Mouse (Mus musculus) heart, embryonic 10.5 days (tissue): ENCODE data around the gene Taf3. TPM values are rescaled to one million over a fixed set of nuclear protein-coding genes. Genes with fewer than 3 reads are reported as not detected.
A peak's percentile ranks its signal among the peaks of the same experiment; 100 is the strongest.

Experiments used
- DNase-seq: peaks from one replicate; pipeline ENCODE4 v3.0.0-alpha.2; 2017; ENCODE audit warnings: low spot score
- H3K27ac ChIP-seq: fragments of 300-500 bp; sonication (generic); 2 replicates; pipeline ENCODE4 v1.5.1; 2016; ENCODE audit warnings: mild to moderate bottlenecking
- H3K27me3 ChIP-seq: fragments of 300-500 bp; sonication (generic); 2 replicates; pipeline ENCODE4 v1.6.1; 2016; ENCODE audit warnings: mild to moderate bottlenecking; ENCODE audit not compliant: poor library complexity, insufficient read depth, severe bottlenecking
- H3K36me3 ChIP-seq: fragments of 300-500 bp; sonication (generic); 2 replicates; pipeline ENCODE4 v1.6.1; 2016; ENCODE audit warnings: mild to moderate bottlenecking, moderate library complexity
- H3K4me1 ChIP-seq: fragments of 300-500 bp; sonication (generic); 2 replicates; pipeline ENCODE4 v1.6.1; 2016; ENCODE audit warnings: mild to moderate bottlenecking
- H3K4me3 ChIP-seq: fragments of 300-500 bp; sonication (generic); 2 replicates; pipeline ENCODE4 v1.5.1; 2016; ENCODE audit warnings: mild to moderate bottlenecking, moderate library complexity
- H3K9me3 ChIP-seq: fragments of 300-500 bp; sonication (generic); 2 replicates; pipeline ENCODE4 v1.6.1; 2016; ENCODE audit warnings: mild to moderate bottlenecking, moderate library complexity
- WGBS: fragments of 180-500 bp; shearing (Covaris S2); methylation state at CpG from one replicate; pipeline ENCODE4 v1.1.7; 2016; 5-methylcytosine and 5-hydroxymethylcytosine counted together
- polyA plus RNA-seq: library from polyadenylated mRNA; unstranded; fragments of >200 nt; fragmentation: Nextera tagmentation; extraction: Ambion mirVana; gene quantifications from 2 replicates; pipeline ENCODE4 v1.2.1, GENCODE M21; 2016

Taf3 gene
- polyA plus RNA-seq, 1 experiment from 2014 or later: 12.2 TPM

GRCm38 (mm10) chr2:9926905-9927283 is 121.5 kb downstream of the Taf3 start:
- DNase-seq: no peak
- Histone ChIP-seq H3K4me3 (no peak overlapping the region), H3K4me1 (peaks cover 8% of the 10 kb centered on the region; the same call in 1 of the 2 replicates), H3K27ac (no peak overlapping the region), H3K27me3 (no peaks in the 10 kb centered on the region), H3K9me3 (no peaks in the 10 kb centered on the region), H3K36me3 (no peaks in the 10 kb centered on the region; the same call in 1 of the 2 replicates)
- 83% methylated on average over 4 of the region's 4 CpGs for WGBS

GRCm38 (mm10) chr2:9926194-9926904 is 122.0 kb downstream of the Taf3 start:
- Histone ChIP-seq H3K9me3 (no peaks in the 10 kb centered on the region), H3K27ac (no peak overlapping the region), H3K27me3 (no peaks in the 10 kb centered on the region), H3K36me3 (no peaks in the 10 kb centered on the region; the same call in 1 of the 2 replicates), H3K4me3 (no peak overlapping the region), H3K4me1 (peaks cover 8% of the 10 kb centered on the region; the same call in 1 of the 2 replicates)
- 51% methylated on average over 7 of the region's 7 CpGs for WGBS
- no peak for DNase-seq

GRCm38 (mm10) chr2:9918691-9919471 is 129.5 kb downstream of the Taf3 start:
- Histone ChIP-seq H3K4me1 (peaks cover 13% of the 10 kb centered on the region; the same call in 1 of the 2 replicates), H3K36me3 (peaks cover 16% of the 10 kb centered on the region), H3K9me3 (no peaks in the 10 kb centered on the region), H3K4me3 (no peak overlapping the region), H3K27me3 (no peaks in the 10 kb centered on the region), H3K27ac (no peak overlapping the region)
- DNase-seq: no peak
- WGBS: 76% methylated on average over 17 of the region's 17 CpGs

- Histone ChIP-seq H3K4me1 (peaks cover 19% of the 10 kb centered on the region), H3K36me3 (peaks cover 16% of the 10 kb centered on the region), H3K27ac (no peak overlapping the region), H3K4me3 (no peak overlapping the region), H3K27me3 (no peaks in the 10 kb centered on the region), H3K9me3 (no peaks in the 10 kb centered on the region)
- DNase-seq: no peak
- 88% methylated on average over 9 of the region's 9 CpGs for WGBS
Measured at GRCm38 (mm10) chr2:9917602-9918001, 130.8 kb downstream of the Taf3 start.

- 2% methylated on average over 11 of the region's 11 CpGs for WGBS
- Histone ChIP-seq H3K36me3 (no peaks in the 10 kb centered on the region), H3K27me3 (no peaks in the 10 kb centered on the region; the same call in 1 of the 2 replicates), H3K4me3 (peak overlapping the region; percentile 52), H3K27ac (peak overlapping the region; percentile 0; the same call in 1 of the 2 replicates), H3K9me3 (no peaks in the 10 kb centered on the region), H3K4me1 (peaks cover 6% of the 10 kb centered on the region; the same call in 1 of the 2 replicates)
- no peak for DNase-seq
Measured at GRCm38 (mm10) chr2:9905995-9906394, 142.4 kb downstream of the Taf3 start.

- Histone ChIP-seq H3K9me3 (no peaks in the 10 kb centered on the region), H3K36me3 (no peaks in the 10 kb centered on the region), H3K27ac (no peak overlapping the region), H3K27me3 (peaks cover 11% of the 10 kb centered on the region), H3K4me1 (peaks cover 6% of the 10 kb centered on the region; the same call in 1 of the 2 replicates), H3K4me3 (no peak overlapping the region)
- WGBS: 46% methylated on average over 14 of the region's 14 CpGs
- DNase-seq: no peak
Measured at GRCm38 (mm10) chr2:9903854-9904560, 144.4 kb downstream of the Taf3 start.

- no peaks in the 10 kb centered on the region for H3K36me3 ChIP-seq
- H3K4me3 ChIP-seq: no peak overlapping the region
- no peak for DNase-seq
- 15% methylated on average over 8 of the region's 8 CpGs for WGBS
- peaks cover 72% of the 10 kb centered on the region for H3K27me3 ChIP-seq
- H3K9me3 ChIP-seq: no peaks in the 10 kb centered on the region
- H3K27ac ChIP-seq: no peak overlapping the region
- H3K4me1 ChIP-seq: peaks cover 25% of the 10 kb centered on the region
Measured at GRCm38 (mm10) chr2:9897846-9898245, 150.6 kb downstream of the Taf3 start.

- DNase-seq: no peak
- under 1% methylated on average over 22 of the region's 22 CpGs for WGBS
- Histone ChIP-seq H3K4me3 (peak overlapping the region; percentile 46), H3K27me3 (peaks cover 85% of the 10 kb centered on the region), H3K27ac (no peak overlapping the region), H3K36me3 (no peaks in the 10 kb centered on the region), H3K9me3 (no peaks in the 10 kb centered on the region), H3K4me1 (peaks cover 25% of the 10 kb centered on the region)
Measured at GRCm38 (mm10) chr2:9896097-9896770, 152.2 kb downstream of the Taf3 start.

- WGBS: under 1% methylated on average over 19 of the region's 19 CpGs
- Histone ChIP-seq H3K4me3 (no peak overlapping the region; the same call in 1 of the 2 replicates), H3K27me3 (peaks cover 97% of the 10 kb centered on the region)
Measured at GRCm38 (mm10) chr2:9894836-9895593, 153.4 kb downstream of the Taf3 start.

GRCm38 (mm10) chr2:9893272-9893953 is 155.0 kb downstream of the Taf3 start:
- H3K27me3 ChIP-seq: peaks cover 97% of the 10 kb centered on the region
- H3K36me3 ChIP-seq: no peaks in the 10 kb centered on the region
- H3K4me1 ChIP-seq: peaks cover 39% of the 10 kb centered on the region
- no peak overlapping the region for H3K4me3 ChIP-seq
- H3K9me3 ChIP-seq: no peaks in the 10 kb centered on the region
- 6% methylated on average over 6 of the region's 6 CpGs for WGBS
- H3K27ac ChIP-seq: no peak overlapping the region
- DNase-seq: no peak

More at GRCm38 (mm10) chr2:9894836-9895593, 153.4 kb downstream of the Taf3 start:
- Histone ChIP-seq H3K36me3 (no peaks in the 10 kb centered on the region), H3K9me3 (no peaks in the 10 kb centered on the region), H3K27ac (no peak overlapping the region), H3K4me1 (peaks cover 26% of the 10 kb centered on the region)
- no peak for DNase-seq

GRCm38 (mm10) chr2:9892541-9892940 is 155.9 kb downstream of the Taf3 start:
- Histone ChIP-seq H3K9me3 (no peaks in the 10 kb centered on the region), H3K27ac (no peak overlapping the region), H3K27me3 (peaks cover 97% of the 10 kb centered on the region), H3K4me3 (no peak overlapping the region), H3K36me3 (no peaks in the 10 kb centered on the region), H3K4me1 (peaks cover 35% of the 10 kb centered on the region)
- DNase-seq: no peak
- WGBS: 6% methylated on average over 7 of the region's 7 CpGs
